Mouse (Mus musculus): ENCODE data around the gene Gm5901.
"Not testable (repeated sequence)": the region's sequence is repeated elsewhere in the genome, so short reads cannot be mapped to it uniquely, and the experiment has no call there.

GRCm38 (mm10) chr7:105411874-105412632 is 37.2 kb downstream of the Gm5901 start:
- not testable (repeated sequence) for TF ChIP-seq GATA1, TAL1 (IDR thresholded peaks at IDR 0.05; ENCODE audit: low read length)

All from erythroblast, embryonic 14.5 days (primary cell).